Mouse (Mus musculus) adrenal gland, adult 2 months (tissue): ENCODE measurements at regions not wholly inside any gene's neighbourhood (a gene's known extent, or its start where the extent isn't known, plus 50 kb on each side); places are given as distances from the start of the nearest gene placed in this dataset.

Experiments used
- DNase-seq: peaks from one replicate; pipeline ENCODE4 v3.0.0; 2021

DNA sequence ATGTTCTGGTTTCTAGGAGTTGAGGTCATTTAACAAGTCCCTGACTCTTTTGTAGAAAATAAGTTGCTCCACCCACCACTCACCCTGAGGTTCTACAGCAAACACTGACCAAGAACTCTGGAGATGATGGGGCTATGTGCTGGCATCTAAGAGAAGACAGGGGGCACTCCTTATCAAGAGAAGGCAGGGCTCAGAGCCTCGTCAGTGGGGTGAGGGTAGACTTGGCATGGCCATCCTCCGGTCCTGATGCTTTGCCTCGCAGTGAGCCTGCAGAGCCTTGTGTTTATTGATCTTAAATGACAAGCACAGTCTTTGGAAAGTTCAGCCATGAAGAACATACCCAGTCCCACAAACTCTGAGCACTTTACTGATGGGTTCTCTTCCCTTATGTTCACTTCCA is 370.1 kb upstream of the 3110018I06Rik start:
- DNase-seq = no peak

DNA sequence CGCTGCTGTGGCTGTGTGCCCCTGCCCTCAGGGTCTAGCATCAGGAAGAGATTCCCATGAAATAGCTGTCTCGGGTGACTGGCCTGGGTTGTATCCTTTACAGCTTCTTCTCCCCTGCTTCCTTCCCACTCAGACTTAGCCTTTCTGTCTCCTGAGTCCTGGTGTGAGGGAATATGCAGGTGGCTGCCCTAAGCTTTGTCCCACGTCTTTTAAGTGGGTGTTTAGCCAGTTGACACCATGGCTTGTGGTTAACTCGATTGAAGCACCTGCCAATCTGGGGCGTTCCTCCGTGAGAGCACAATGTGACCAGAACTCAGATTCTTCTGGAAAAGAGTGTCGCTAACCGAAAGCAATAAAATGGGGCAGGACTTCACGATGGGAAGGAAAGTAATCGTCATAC is 369.4 kb upstream of the 3110018I06Rik start:
- no peak for DNase-seq

DNA sequence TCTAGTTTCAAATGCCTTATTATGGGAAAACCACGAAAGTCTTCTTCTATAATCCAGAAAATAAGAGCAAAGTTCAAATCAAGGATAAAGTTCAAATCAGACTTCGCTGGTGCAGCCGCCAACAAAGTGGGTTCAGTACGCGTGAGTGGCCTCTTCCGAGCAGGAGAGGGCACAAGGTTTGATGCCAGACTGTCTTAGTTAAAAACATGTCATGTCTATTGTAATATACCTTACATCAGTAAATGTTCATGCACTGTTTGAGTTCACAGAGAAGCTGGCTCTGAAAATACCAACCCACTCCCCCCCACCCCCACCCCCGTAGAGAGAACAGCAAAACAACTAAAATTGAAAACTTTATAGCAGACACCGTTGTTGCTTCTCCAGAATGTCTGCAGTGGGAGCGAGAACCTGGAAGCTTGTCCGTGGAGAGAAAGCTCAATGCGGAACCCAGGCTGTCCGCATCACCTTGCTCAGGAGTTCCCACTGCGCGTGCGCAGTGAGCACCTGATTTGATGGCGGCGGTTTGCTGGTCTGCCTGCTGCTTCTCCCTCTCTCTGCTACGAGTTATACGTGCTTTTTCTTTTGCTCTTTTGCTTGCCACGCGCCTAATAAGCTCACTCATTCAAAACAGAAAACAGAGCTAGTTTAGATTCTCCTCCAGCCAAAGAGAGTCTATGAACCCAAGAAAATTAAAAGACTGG is 367.8 kb upstream of the 3110018I06Rik start:
- DNase-seq = no peak

- no peak for DNase-seq
These were observed 366.4 kb upstream of the 3110018I06Rik start for GRCm38 (mm10) chr12:107121990-107122389.

DNA sequence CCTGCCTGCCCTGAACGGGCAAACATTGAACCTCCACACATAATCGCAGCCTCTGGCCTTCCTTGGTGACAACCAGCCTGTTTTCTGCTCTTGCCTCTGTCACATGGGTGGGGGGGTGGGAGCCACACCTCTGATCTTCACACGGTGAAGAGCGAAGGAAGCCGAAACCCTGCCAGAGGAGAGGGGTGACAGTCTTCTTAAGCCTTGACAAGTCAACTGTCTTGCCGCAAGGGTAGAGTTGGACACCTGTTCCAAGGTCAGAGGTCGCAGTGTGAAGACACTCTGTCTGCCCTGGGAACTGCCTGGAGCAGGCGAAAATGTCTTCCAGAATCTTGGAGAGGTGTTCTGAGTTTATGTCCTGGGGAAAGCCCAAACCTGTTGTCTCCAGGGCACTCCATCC is 364.8 kb upstream of the 3110018I06Rik start:
- no peak for DNase-seq

- DNase-seq = no peak
These were observed 364.1 kb upstream of the 3110018I06Rik start for GRCm38 (mm10) chr12:107124263-107124885.

DNA sequence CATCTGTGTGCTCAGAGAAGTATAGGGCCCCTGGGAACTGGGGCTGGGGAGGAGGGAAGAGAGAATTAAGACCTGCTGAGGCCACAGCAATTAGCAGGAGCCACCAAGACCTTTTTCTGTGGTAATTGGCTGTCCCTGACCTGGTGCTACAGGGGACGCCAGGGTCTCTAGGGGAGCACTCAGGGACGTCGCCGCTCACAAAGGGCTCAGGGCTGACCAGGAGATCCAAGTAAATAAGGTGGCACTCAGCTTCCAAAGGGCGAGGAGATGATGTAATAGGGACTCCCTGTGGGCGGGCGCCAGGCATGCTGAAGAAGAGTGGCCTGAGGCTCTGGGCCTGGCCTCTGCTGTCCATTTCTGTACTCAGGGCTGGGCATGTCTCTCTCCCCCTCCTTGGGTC is 363.2 kb upstream of the 3110018I06Rik start:
- DNase-seq = no peak

DNA sequence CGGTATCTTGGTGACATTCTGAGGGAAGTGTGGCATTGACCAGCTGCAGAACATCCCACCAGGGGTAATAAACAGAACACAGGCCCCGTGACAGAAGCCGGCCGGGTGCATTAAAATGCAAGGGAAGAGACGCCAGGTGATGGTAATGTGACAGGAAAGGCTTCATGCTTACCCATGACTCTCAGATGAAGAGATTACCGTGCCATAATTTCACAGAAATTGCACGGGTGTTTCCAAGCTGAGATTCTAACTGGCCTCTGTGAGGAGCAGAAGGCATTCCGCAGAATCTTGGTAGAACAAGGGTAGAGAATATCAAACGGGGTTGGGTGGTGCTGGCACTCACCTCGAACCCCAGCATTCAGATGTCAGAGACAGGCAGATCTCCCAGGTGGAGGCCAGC is 362.4 kb upstream of the 3110018I06Rik start:
- DNase-seq = no peak

GRCm38 (mm10) chr12:107127591-107127990 is 360.8 kb upstream of the 3110018I06Rik start:
- no peak for DNase-seq

- DNase-seq = no peak
These were observed 359.2 kb upstream of the 3110018I06Rik start for GRCm38 (mm10) chr12:107129232-107129631.

DNA sequence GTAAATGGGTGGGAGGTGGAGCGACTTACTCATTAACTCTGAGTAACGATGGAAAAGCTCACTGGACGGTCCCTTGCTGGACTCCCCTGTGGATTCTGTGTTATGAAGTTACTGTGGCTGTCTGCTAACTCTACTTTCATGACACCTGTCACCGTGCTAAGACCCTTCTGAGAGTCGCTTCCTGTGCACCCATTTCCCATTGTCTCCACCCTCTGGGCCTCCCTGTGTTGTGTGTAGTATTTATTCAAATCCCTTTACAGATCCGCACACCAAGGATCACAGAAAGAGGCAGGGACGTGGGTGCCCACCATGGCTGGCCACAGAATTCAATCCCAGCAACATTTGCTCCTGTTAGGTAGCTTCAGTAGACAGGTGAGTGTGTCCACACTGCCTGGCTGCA is 357.1 kb upstream of the 3110018I06Rik start:
- DNase-seq = no peak

DNA sequence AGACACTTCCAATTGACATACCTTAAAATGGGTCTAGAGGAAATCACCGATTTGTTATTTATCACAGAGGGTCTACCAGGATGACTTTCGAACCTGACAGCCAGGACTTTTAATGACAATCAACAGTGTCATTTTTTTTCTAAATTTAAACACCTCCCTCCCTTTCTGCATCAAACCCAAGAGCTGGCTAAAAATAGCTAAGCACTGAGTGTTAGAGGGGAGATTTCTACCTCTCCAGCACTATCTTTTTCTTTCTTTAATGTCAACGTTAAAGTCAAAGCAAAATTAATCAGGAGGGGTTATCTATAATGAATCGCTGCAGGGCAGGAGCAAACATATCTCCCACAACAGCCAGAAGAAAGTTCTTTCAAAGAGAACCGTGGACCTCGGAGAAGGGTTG is 356.6 kb upstream of the 3110018I06Rik start:
- DNase-seq = no peak

DNA sequence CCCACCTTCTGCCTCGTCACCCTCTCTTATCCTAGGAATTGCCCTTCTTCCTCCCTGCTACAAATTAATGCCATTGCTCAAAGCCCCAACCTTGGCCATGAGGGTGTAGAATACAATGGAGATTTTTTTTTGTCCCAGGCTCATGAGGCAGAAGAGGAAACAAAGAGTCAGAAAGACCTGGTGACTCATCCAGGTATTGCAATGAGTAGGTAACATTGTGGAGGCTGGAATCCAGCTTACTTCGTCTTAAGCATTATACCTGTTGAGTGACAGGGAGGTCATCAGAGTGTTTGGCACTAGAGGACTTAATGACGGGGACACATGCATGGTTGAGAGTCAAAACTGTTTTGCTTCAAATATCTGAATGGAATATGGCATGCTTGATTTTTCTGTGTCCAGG is 355.9 kb upstream of the 3110018I06Rik start:
- DNase-seq = no peak

- DNase-seq = no peak
These were observed 354.1 kb upstream of the 3110018I06Rik start for GRCm38 (mm10) chr12:107134353-107134752.

DNA sequence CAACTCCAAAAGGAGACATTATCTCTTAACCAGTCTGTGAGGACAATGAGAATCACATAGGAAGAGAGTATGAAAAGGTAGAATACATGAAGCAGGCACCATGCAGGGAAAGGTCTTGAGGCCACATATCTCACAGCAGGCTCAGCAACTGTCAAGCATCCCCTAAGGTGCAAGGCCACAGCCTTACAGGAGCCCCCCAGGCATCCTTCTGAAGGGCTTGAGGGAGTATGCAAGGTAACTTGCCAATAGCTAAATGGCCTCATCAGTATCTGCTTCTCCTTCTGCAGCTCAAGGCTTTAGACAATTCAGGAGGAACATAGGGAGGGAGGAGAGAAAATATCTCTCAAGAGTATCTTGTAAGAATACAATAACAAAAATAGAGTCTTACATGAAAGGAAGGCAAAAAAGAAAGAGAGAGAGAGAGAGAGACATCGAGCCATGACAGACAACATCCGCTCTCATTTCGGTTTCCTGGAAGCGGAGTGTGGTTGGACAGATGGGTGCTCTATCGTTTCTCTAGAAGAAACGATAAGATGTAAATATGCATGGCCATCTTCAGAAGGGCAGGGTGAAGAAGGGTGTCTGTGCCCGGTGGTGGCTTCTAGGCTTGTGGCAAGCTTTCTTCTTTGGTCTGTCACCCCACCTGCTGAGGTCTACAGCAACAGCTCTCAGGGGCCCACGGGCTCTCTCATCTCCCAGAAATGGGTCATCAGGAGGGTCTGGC is 349.6 kb upstream of the 3110018I06Rik start:
- DNase-seq = no peak

DNA sequence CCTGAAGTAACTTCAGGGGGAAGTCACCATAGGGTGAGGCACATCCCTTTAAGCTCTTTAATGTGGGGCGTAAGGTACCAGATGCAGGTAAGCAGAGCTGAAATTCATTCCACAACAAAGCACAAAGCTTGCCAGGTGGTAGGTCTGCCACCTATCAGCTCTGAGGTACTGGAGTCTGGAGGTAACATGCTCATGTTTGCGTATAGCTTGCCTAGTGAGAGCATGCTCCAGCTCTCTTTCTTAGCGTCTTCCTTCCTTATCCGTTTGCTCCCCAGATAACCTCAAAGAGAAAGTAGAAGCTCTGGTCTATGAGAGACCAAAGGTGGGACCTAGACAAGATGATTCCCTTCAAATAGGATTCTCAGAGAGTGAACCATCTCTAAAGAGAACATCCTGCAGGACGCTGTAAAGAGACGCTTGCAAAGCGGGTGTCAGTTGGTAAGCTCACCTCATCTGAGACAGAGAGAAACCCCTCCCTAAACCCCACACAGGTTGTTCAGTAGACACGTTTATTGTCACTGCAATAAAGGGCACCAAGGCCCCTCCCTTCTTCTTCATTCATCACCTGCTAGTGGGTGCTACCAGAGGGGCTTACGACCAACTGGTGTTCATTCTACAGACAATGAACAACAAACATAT is 347.4 kb upstream of the 3110018I06Rik start:
- DNase-seq = no peak

GRCm38 (mm10) chr12:107142226-107142625 is 346.2 kb upstream of the 3110018I06Rik start:
- no peak for DNase-seq

GRCm38 (mm10) chr12:107146608-107147121 is 341.8 kb upstream of the 3110018I06Rik start:
- DNase-seq = no peak

GRCm38 (mm10) chr12:107148451-107148850 is 340.0 kb upstream of the 3110018I06Rik start:
- DNase-seq = no peak

DNA sequence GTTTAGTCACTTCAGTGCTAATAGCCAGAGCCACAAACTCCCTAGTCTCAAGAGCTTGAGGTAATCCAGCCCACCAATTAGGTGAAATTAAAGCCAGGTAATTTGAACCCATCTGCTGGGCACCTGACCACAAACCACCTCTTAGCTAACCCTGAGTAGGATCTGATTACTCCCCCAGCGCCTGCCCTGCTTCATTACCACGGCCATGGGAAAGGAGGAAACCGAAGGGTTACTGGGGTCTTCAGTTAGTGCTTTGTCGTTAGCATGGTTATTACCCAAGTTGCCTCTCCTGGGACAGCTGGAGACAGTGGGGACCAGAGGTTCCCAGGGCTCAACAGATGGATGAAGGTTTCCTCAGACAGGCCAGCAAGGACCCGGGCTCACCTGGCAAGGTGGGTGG is 337.3 kb upstream of the 3110018I06Rik start:
- no peak for DNase-seq

GRCm38 (mm10) chr12:107154668-107155067 is 333.8 kb upstream of the 3110018I06Rik start:
- DNase-seq = no peak

DNA sequence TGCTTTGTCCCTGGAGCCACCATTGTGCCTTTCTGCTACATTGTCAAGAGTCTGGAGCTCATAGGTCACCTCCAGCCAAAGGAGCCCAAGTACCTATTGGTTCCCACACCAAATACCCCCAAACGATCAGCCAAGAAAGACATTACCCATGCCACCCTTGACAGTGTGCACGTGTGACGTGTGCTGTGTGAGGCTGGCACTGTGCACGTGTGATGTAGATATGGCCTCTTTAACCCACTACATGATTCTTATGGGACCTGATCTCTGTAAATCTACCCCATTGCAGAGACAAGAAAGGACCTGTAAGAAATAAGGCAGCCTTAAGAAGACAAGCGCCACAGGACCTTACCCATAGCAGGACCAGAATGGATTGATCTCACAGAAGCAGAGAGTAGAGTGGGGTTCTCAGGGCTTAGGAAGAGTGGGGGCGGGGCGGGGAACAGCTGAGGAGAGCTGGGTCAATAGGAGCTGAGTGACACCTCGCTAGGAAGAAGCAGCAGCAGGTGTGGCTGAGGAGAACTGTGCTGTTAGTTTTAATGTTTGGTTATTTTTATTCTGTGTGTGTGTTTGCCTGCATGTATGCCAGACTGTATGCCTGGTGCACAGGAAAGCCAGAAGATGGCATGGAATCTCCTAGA is 331.5 kb upstream of the 3110018I06Rik start:
- no peak for DNase-seq
